19 mouse cellular contexts compared by ENCODE assay signal in genomic region chr5:75074132-75074531, GRCm38 (mm10). TPM values are rescaled to one million over a fixed set of nuclear protein-coding genes. Genes with fewer than 3 reads are reported as not detected.
"Had no signal": no experiment of that assay in that cellular context is flagged by ENCODE, and none has a peak within 500 bp of the region (broad histone marks: within the 10 kb centered on the region; RNA-seq: fewer than 3 reads in every experiment).

No protein-coding gene starts in this region.

- H3K4me2 ChIP-seq: limb, embryonic 15.5 days; liver, embryonic 12.5 days; lung, embryonic 14.5 days; midbrain, embryonic 12.5 days had no signal

- ATAC-seq: liver, embryonic 12.5 days had no signal

- H3K9ac ChIP-seq: limb, embryonic 15.5 days; liver, embryonic 12.5 days; lung, embryonic 14.5 days; midbrain, embryonic 12.5 days had no signal

- DNase-seq: kidney, adult 9 months; kidney, postnatal 36 days; left cerebral cortex, postnatal 4 days; lung, embryonic 14.5 days; lung, postnatal 10 days; right cerebral cortex, postnatal 14 days; thymus, postnatal 36 days had no signal

- H3K27ac ChIP-seq: kidney, postnatal 0 days; layer of hippocampus, adult 2 months; limb, embryonic 15.5 days; liver, embryonic 12.5 days; macrophage; midbrain, embryonic 12.5 days had no signal

- H3K36me3 ChIP-seq: limb, embryonic 15.5 days; liver, embryonic 12.5 days; midbrain, embryonic 12.5 days had no signal

- H3K4me3 ChIP-seq: layer of hippocampus, adult 2 months; limb, embryonic 15.5 days; liver, embryonic 12.5 days; megakaryocyte, embryonic 14.5 days; midbrain, embryonic 12.5 days had no signal

- H3K9me3 ChIP-seq: limb, embryonic 15.5 days; liver, embryonic 12.5 days; megakaryocyte, embryonic 14.5 days; midbrain, embryonic 12.5 days had no signal

RNA-seq across cellular contexts. Expression of gene Gsx2, which starts 1.3 kb away (rescaled TPM):
- total RNA-seq: midbrain, postnatal 0 days had no signal
- polyA plus RNA-seq: kidney, postnatal 0 days; limb, embryonic 15.5 days; liver, embryonic 12.5 days; liver, embryonic 16.5 days; lung, embryonic 14.5 days; macrophage; spleen, adult 2 months; stomach, embryonic 16.5 days; thymus, postnatal 0 days had no signal
